Comparison of ENCODE assay signal across 20 mouse cellular contexts in the genomic region with DNA sequence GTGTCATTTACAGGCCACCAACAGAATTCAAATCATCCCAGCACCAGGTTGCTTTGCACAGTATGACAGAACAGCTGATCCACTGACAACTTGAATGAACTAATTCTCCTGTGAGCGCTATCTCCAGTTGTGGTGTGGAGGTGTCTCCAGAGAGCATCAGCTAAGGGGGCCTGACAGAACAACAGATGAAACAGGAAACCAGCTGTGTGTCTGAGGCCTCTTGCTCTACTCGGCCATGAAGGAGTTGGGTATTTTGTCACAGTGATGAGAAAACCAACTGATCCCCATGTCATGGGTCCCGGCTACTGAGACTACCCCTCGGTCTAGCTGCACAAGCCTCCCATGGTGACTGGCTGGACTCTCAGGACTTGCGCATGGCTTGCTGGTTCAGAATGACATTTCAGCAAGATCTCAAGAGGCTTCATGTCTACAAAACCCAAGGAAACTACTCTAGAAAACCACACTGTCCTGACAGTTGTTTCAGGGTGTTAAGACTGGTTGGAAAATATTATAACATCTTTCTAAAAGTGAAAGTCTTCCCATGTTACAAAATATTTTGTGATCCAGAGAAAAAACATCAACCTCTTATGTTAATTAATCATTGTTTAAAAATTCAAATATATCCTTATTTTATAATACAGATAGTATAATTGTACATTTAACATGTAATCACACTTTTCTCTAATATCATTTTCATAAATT.
DNase-seq lines count a peak whose midpoint lies in the region; TF ChIP-seq lines count a peak whose summit lies in the region.
"Had no signal": no experiment of that assay in that cellular context is flagged by ENCODE, and none has a peak within 500 bp of the region (broad histone marks: within the 10 kb centered on the region; RNA-seq: fewer than 3 reads in every experiment).

No protein-coding gene starts in this region.

- no peaks in the 10 kb centered on the region for H3K27me3 ChIP-seq in CH12.LX (replicated peaks)
- H3K27me3 ChIP-seq: intestine, embryonic 15.5 days; limb, embryonic 12.5 days; midbrain, embryonic 13.5 days; neural tube, embryonic 13.5 days had no signal

- in situ Hi-C loops in CH12.LX (cut with MboI; ENCODE audit: low pct_ligation_motif_present, low pct_unique_long_range_greater_than_20kb, low sequenced_read_pairs), result loop anchor here (25.0 kb wide), 1 partner anchor 240 kb away; no protein-coding TSS in a partner anchor

- TF ChIP-seq CTCF in CH12.LX (conservative IDR thresholded peaks at IDR 0.05 in 1 of 2, IDR thresholded peaks at IDR 0.05 in 1 of 2; ENCODE audit: low read depth in 2 of 2, low read length in 2 of 2), result no peak

- no peak overlapping the region for H3K9ac ChIP-seq in CH12.LX (ENCODE audit: insufficient read depth, low read depth)
- H3K9ac ChIP-seq: intestine, embryonic 15.5 days; limb, embryonic 12.5 days; midbrain, embryonic 13.5 days; neural tube, embryonic 13.5 days had no signal

- H3K27ac ChIP-seq in CH12.LX (ENCODE audit: insufficient read depth, low read depth), result no peak overlapping the region
- H3K27ac ChIP-seq: gastrocnemius, adult 2 months; intestine, embryonic 15.5 days; kidney, postnatal 0 days; limb, embryonic 12.5 days; midbrain, embryonic 13.5 days; neural tube, embryonic 13.5 days had no signal

- peaks cover 3% of the 10 kb centered on the region for H3K9me3 ChIP-seq in CH12.LX (replicated peaks; ENCODE audit: low read length)
- H3K9me3 ChIP-seq: intestine, embryonic 15.5 days; limb, embryonic 12.5 days; midbrain, embryonic 13.5 days; neural tube, embryonic 13.5 days had no signal

- H3K4me2 ChIP-seq in CH12.LX (ENCODE audit: insufficient read depth, low read depth, poor library complexity, severe bottlenecking), result peak overlapping the region; percentile 17
- H3K4me2 ChIP-seq: intestine, embryonic 15.5 days; limb, embryonic 12.5 days; midbrain, embryonic 13.5 days; neural tube, embryonic 13.5 days had no signal

- peak; percentile 74 for DNase-seq in thymus, postnatal 0 days (ENCODE audit: low spot score)
- DNase-seq in thymus, postnatal 36 days, result no peak
- peak; percentile 87 for DNase-seq in CH12.LX (ENCODE audit: extremely low read depth)
- peak; percentile 7 for DNase-seq in skeletal muscle tissue, adult 2 months (ENCODE audit: low read depth, low spot score)
- DNase-seq in thymus, postnatal 4 days, result peak; percentile 24
- DNase-seq in kidney, adult 9 months, result no peak
- no peak for DNase-seq in frontal cortex, postnatal 14 days (ENCODE audit: low spot score in 2 of 2)
- DNase-seq: adrenal gland, postnatal 10 days; cerebellum, adult 11 months; cerebellum, adult 9-10 months; cerebellum, postnatal 36 days; gastrocnemius, adult 2 months; kidney, adult 2 months; kidney, postnatal 4 days; lung, postnatal 36 days had no signal

- peaks cover 0 to 60% of the 10 kb centered on the region in 2 experiments; a peak in 2 of 4 replicates for H3K4me1 ChIP-seq in CH12.LX (ENCODE audit: control insufficient read depth in 1 of 2, insufficient read depth in 2 of 2)
- H3K4me1 ChIP-seq: intestine, embryonic 15.5 days; midbrain, embryonic 13.5 days; neural tube, embryonic 13.5 days had no signal

- TF ChIP-seq POLR2A in CH12.LX (IDR thresholded peaks at IDR 0.05; ENCODE audit: low read depth, low read length), result no peak

- no peaks in the 10 kb centered on the region for H3K36me3 ChIP-seq in CH12.LX (replicated peaks in 1 of 2; ENCODE audit: control insufficient read depth in 1 of 2, insufficient read depth in 1 of 2, low read length in 1 of 2)
- H3K36me3 ChIP-seq: intestine, embryonic 15.5 days; limb, embryonic 12.5 days; midbrain, embryonic 13.5 days; neural tube, embryonic 13.5 days had no signal

- no peak overlapping the region for H3K4me3 ChIP-seq in CH12.LX (replicated peaks in 1 of 3; ENCODE audit: low read depth in 2 of 3, low read length in 2 of 3, poor library complexity in 1 of 3)
- H3K4me3 ChIP-seq: gastrocnemius, adult 2 months; intestine, embryonic 15.5 days; limb, embryonic 12.5 days; midbrain, embryonic 13.5 days; neural tube, embryonic 13.5 days had no signal

- dilution Hi-C loops in CH12.LX (cut with MboI; ENCODE audit: extremely low pct_ligation_motif_present, extremely low pct_unique_long_range_greater_than_20kb, low sequenced_read_pairs), result no loop called here

- no peak for TF ChIP-seq RAD21 in CH12.LX (IDR thresholded peaks at IDR 0.05; ENCODE audit: low read depth, low read length)

- peak; percentile 65 for TF ChIP-seq EP300 in CH12.LX (IDR thresholded peaks at IDR 0.05; ENCODE audit: low read length)

- H3K79me2 ChIP-seq in CH12.LX (replicated peaks; ENCODE audit: control insufficient read depth, extremely low read depth, insufficient read depth, poor library complexity, severe bottlenecking), result no peaks in the 10 kb centered on the region

TF ChIP-seq in CH12.LX, 34 proteins besides CTCF, POLR2A, EP300 and RAD21:
- TF ChIP-seq SIN3A (IDR thresholded peaks at IDR 0.05; ENCODE audit: low read length) (peak; percentile 95), TCF12 (IDR thresholded peaks at IDR 0.05; ENCODE audit: low read depth, low read length) (peak; percentile 75; the same call in 1 of the 2 replicates), ZKSCAN1 (IDR thresholded peaks at IDR 0.05; ENCODE audit: borderline replicate concordance, low read depth, low read length) (no peak), KAT2A (IDR thresholded peaks at IDR 0.05; ENCODE audit: insufficient replicate concordance, low read length) (no peak), MAFK (IDR thresholded peaks at IDR 0.05; ENCODE audit: insufficient replicate concordance, low read length) (peak; percentile 49; the same call in 1 of the 2 replicates), ZMIZ1 (IDR thresholded peaks at IDR 0.05; ENCODE audit: low read depth, low read length) (no peak), POLR2AphosphoS2 (IDR thresholded peaks at IDR 0.05; ENCODE audit: low read depth, low read length) (no peak), RCOR1 (conservative IDR thresholded peaks at IDR 0.05; ENCODE audit: low read depth, low read length) (no peak), JUND (conservative IDR thresholded peaks at IDR 0.05; ENCODE audit: low read depth, low read length) (peak; percentile 59), MXI1 (IDR thresholded peaks at IDR 0.05; ENCODE audit: low read depth, low read length) (no peak), JUN (IDR thresholded peaks at IDR 0.05; ENCODE audit: insufficient read depth, low read depth, low read length) (peak; percentile 71), UBTF (IDR thresholded peaks at IDR 0.05; ENCODE audit: low read depth, low read length) (no peak), ETS1 (conservative IDR thresholded peaks at IDR 0.05; ENCODE audit: low read depth, low read length) (peak; percentile 96), USF2 (conservative IDR thresholded peaks at IDR 0.05; ENCODE audit: low read depth, low read length) (no peak), ZNF384 (IDR thresholded peaks at IDR 0.05; ENCODE audit: low read depth, low read length) (no peak), ZC3H11A (IDR thresholded peaks at IDR 0.05; ENCODE audit: low read depth, low read length) (no peak), MEF2A (IDR thresholded peaks at IDR 0.05; ENCODE audit: borderline replicate concordance, low read depth, low read length) (no peak), BHLHE40 (IDR thresholded peaks at IDR 0.05; ENCODE audit: low read depth, low read length) (peak; percentile 59), PAX5 (IDR thresholded peaks at IDR 0.05; ENCODE audit: low read length) (no peak), NELFE (IDR thresholded peaks at IDR 0.05; ENCODE audit: low read depth, low read length) (no peak)
TF ChIP-seq in CH12.LX: peak in this region for 7.

Comparison
In these comparisons a context has a peak if more than half of its experiments do, and no peak if none do; other contexts are left out.
1. DNase-seq: peak in thymus, postnatal 0 days (single experiment), CH12.LX (single experiment), skeletal muscle tissue, adult 2 months (single experiment) and thymus, postnatal 4 days (single experiment); none in thymus, postnatal 36 days (0 of 2), kidney, adult 9 months (single experiment) and frontal cortex, postnatal 14 days (0 of 2).